Mouse (Mus musculus): ENCODE results near the gene Rbm33. TPM values are rescaled to one million over a fixed set of nuclear protein-coding genes. Genes with fewer than 3 reads are reported as not detected.

The Rbm33 gene
- polyA plus RNA-seq, 1 experiment from 2014 or later = 25.3 TPM

DNA sequence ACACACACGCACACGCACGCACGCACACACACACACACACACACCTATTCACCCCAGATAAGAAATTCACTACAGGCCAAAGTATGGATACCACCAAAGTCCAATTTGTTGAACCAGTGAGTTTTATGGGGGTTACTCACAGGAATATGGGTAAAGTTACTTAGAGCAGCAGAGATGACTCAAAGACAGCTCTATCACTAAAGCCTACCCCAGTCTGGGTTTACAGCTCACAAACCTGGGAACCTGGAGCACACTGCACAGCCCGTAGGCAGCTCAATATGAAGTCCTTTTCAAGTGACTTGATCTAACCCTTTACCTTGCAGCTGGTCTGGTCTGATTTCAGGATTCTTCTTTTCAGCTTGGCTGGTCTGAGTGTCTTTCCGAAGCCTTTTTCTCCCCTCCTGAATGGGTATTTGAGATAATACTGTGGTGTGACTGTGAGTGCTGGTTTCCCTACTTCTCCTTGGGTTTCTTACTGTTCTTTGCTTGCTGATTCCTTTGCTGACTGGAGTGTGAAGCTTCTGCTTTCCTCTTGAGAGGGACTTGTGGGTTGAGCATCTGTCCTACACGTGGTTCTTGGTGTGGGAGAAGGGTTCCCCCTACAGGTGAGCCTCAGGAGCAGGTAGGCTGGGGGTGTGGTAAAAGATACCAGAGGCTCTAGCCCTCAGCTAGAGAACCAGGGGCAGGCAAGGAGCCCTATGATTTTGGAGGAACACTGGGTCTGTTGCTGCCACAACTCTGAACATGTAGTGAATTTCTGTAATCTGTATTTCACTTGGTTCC lies 12.3 kb downstream of the Rbm33 start:
- Histone ChIP-seq H3K9ac (replicated peaks) (no peak overlapping the region), H3K27ac (replicated peaks) (no peak overlapping the region), H3K4me1 (0 out of 2 replicates have a peak, but pooled peaks cover 4% of the 10 kb centered on the region), H3K27me3 (no peaks in the 10 kb centered on the region), H3K4me3 (no peak overlapping the region), H3K36me3 (peaks cover 26% of the 10 kb centered on the region), H3K4me2 (replicated peaks) (no peak overlapping the region), H3K9me3 (no peaks in the 10 kb centered on the region)
- 71% methylated on average over 7 of the region's 7 CpGs for WGBS
- ATAC-seq (ENCODE audit: low FRiP score, low read depth) = no peak

GRCm38 (mm10) chr5:28333731-28334130 lies 16.8 kb downstream of the Rbm33 start:
- Histone ChIP-seq H3K9me3 (no peaks in the 10 kb centered on the region), H3K4me3 (no peak overlapping the region), H3K27ac (replicated peaks) (no peak overlapping the region), H3K9ac (replicated peaks) (no peak overlapping the region), H3K36me3 (peaks cover 60% of the 10 kb centered on the region), H3K27me3 (no peaks in the 10 kb centered on the region), H3K4me1 (no peaks in the 10 kb centered on the region), H3K4me2 (replicated peaks) (no peak overlapping the region)
- no peak for ATAC-seq (ENCODE audit: low FRiP score, low read depth)
- WGBS = 91% methylated on average over 2 of the region's 2 CpGs

- Histone ChIP-seq H3K27me3 (no peaks in the 10 kb centered on the region), H3K36me3 (peaks cover 48% of the 10 kb centered on the region)
- ATAC-seq (ENCODE audit: low FRiP score, low read depth) = no peak
Observed at GRCm38 (mm10) chr5:28351857-28352513, 35.1 kb downstream of the Rbm33 start.

DNA sequence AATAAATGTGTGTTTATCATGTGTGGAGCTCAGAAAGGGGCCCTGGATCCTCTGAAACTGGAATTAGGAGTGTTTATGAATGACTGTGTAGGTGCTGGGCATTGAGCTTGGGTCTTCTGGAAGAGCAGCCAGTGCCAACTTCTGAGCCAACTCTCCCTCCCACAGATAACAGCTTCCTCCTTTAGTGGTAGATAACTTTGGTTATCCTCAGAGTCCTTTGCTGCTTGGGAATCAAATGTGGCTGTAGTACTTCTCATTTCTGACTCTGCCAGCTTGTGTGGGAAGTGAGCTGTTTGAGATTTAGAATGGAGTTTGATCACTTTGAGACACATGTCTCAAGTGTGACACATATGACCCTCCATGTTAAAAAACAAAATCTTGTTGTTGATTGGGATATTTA lies 38.7 kb downstream of the Rbm33 start:
- Histone ChIP-seq H3K27me3 (no peaks in the 10 kb centered on the region), H3K9ac (replicated peaks) (no peak overlapping the region), H3K36me3 (peaks cover 59% of the 10 kb centered on the region), H3K4me2 (replicated peaks) (no peak overlapping the region), H3K9me3 (no peaks in the 10 kb centered on the region), H3K27ac (replicated peaks) (no peak overlapping the region), H3K4me1 (no peaks in the 10 kb centered on the region), H3K4me3 (no peak overlapping the region)
- no peak for ATAC-seq (ENCODE audit: low FRiP score, low read depth)

More at GRCm38 (mm10) chr5:28351857-28352513, 35.1 kb downstream of the Rbm33 start:
- no peak overlapping the region for H3K9ac ChIP-seq (replicated peaks)
- no peak overlapping the region for H3K27ac ChIP-seq (replicated peaks)
- no peak overlapping the region for H3K4me2 ChIP-seq (replicated peaks)
- H3K4me3 ChIP-seq = no peak overlapping the region
- no peaks in the 10 kb centered on the region for H3K4me1 ChIP-seq
- no peaks in the 10 kb centered on the region for H3K9me3 ChIP-seq

GRCm38 (mm10) chr5:28360745-28361144 lies 43.8 kb downstream of the Rbm33 start:
- no peaks in the 10 kb centered on the region for H3K9me3 ChIP-seq
- H3K27me3 ChIP-seq = no peaks in the 10 kb centered on the region
- ATAC-seq (ENCODE audit: low FRiP score, low read depth) = no peak
- H3K27ac ChIP-seq (replicated peaks) = no peak overlapping the region
- 90% methylated on average over 2 of the region's 2 CpGs for WGBS
- no peaks in the 10 kb centered on the region for H3K4me1 ChIP-seq
- H3K4me2 ChIP-seq (replicated peaks) = no peak overlapping the region
- H3K4me3 ChIP-seq = no peak overlapping the region
- H3K36me3 ChIP-seq = peaks cover 81% of the 10 kb centered on the region
- no peak overlapping the region for H3K9ac ChIP-seq (replicated peaks)

DNA sequence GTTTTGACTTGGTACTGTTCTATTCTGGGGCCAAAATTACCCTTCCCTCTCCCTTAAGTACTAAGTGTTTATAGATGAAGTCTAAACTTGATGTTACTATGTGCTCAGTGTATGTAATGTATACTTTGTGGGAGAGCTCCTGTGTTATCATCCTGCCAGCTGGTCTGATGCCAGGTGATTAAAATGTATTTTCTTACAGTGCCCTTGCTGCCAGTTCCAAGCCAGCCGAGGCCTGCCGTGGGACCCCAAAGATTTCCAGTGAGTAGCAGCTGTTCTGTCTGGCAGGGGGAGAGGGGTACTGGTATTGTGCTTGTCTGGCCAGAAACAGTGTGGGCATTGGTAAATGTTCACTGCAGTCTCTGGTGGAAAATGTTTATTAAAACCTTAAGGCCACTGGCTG lies 51.1 kb downstream of the Rbm33 start:
- Histone ChIP-seq H3K4me2 (replicated peaks) (no peak overlapping the region), H3K36me3 (peaks cover 63% of the 10 kb centered on the region), H3K4me3 (no peak overlapping the region), H3K27ac (replicated peaks) (0 out of 2 replicates have a peak overlapping the region, but pooled peaks have one; percentile 46), H3K4me1 (0 out of 2 replicates have a peak, but pooled peaks cover 2% of the 10 kb centered on the region), H3K27me3 (no peaks in the 10 kb centered on the region), H3K9ac (replicated peaks) (no peak overlapping the region), H3K9me3 (no peaks in the 10 kb centered on the region)
- ATAC-seq (ENCODE audit: low FRiP score, low read depth) = no peak
- 82% methylated on average over 2 of the region's 2 CpGs for WGBS

DNA sequence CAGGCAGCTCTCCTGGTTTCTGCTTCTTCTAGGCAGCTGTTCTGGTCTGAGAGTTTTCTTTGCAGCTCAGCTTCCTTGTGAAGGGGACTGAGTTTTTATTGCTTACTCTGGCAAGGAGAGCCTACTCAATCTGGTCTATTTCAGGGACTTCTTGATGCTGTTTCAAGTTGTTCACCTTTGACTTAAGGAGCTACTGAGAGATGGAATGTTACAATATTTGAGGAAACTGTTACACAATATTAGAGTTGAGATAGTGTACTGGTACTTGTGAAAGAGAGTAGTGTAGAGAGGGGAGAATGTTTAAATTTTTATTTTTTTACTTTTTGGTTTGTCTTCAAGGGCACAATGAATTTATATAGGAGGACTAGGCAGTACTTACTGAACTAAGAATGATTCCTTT lies 53.9 kb downstream of the Rbm33 start:
- ATAC-seq (ENCODE audit: low FRiP score, low read depth) = no peak
- Histone ChIP-seq H3K36me3 (peaks cover 36% of the 10 kb centered on the region), H3K4me2 (replicated peaks) (no peak overlapping the region), H3K27me3 (no peaks in the 10 kb centered on the region), H3K9me3 (no peaks in the 10 kb centered on the region), H3K4me3 (no peak overlapping the region), H3K9ac (replicated peaks) (no peak overlapping the region), H3K27ac (replicated peaks) (no peak overlapping the region), H3K4me1 (peaks cover 10% of the 10 kb centered on the region; the same call in 1 of the 2 replicates)

DNA sequence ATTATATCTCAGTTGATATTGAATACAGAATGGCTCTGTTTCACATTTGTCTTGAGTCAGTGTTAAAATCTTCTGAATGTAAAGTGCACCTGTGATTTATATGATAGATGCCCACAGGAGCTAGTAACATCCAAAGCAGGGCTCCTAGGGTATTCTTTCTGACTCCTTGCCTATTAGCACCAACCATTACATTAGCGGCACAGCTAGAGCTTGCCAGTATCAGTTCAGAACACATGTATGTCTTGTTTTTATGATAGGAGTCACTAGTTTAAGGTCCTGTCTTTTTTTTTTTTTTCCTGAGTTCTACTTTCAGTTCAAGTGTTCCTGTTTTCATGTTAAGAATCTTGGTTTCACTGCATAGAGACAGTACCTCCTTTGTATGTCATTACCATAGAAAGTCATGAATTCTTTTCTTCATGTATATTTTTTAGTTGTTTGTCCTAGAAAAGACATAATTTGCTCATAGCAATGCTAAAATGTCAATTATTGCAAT lies 55.3 kb downstream of the Rbm33 start:
- ATAC-seq (ENCODE audit: low FRiP score, low read depth) = no peak
- Histone ChIP-seq H3K27ac (replicated peaks) (no peak overlapping the region), H3K4me3 (no peak overlapping the region), H3K4me2 (replicated peaks) (no peak overlapping the region), H3K36me3 (peaks cover 28% of the 10 kb centered on the region), H3K9me3 (no peaks in the 10 kb centered on the region), H3K9ac (replicated peaks) (no peak overlapping the region), H3K4me1 (peaks cover 10% of the 10 kb centered on the region; the same call in 1 of the 2 replicates), H3K27me3 (no peaks in the 10 kb centered on the region)
- 97% methylated on average over 1 of the region's 1 CpGs for WGBS

- H3K4me2 ChIP-seq (replicated peaks) = no peak overlapping the region
- 85% methylated on average over 2 of the region's 2 CpGs for WGBS
- ATAC-seq (ENCODE audit: low FRiP score, low read depth) = no peak
Observed at GRCm38 (mm10) chr5:28373498-28374427, 56.8 kb downstream of the Rbm33 start.

DNA sequence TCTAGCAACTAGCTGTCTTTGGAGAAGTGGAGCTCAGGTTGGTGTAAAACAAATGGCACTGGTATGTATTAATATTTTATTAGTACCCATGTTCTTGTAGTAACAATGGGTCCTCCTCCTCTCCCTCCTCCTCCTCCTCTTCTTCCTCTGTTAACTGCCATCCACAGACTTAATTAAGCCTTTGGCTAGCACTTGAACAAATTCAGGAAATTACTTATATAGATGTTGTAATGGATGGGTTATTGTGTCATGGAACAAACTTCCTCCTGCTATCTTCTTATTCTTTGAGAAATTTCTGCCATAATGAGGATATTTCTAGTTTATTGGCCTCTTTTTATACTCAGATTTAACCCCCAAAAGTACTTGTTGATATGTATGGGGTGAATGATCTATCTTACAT lies 60.4 kb downstream of the Rbm33 start:
- H3K27me3 ChIP-seq = no peaks in the 10 kb centered on the region
- no peak overlapping the region for H3K4me2 ChIP-seq (replicated peaks)
- H3K4me1 ChIP-seq = peaks cover 8% of the 10 kb centered on the region; the same call in 1 of the 2 replicates
- ATAC-seq (ENCODE audit: low FRiP score, low read depth) = no peak
- H3K9me3 ChIP-seq = no peaks in the 10 kb centered on the region
- no peak overlapping the region for H3K27ac ChIP-seq (replicated peaks)
- peaks cover 20% of the 10 kb centered on the region; the same call in 1 of the 2 replicates for H3K36me3 ChIP-seq
- H3K9ac ChIP-seq (replicated peaks) = no peak overlapping the region
- H3K4me3 ChIP-seq = no peak overlapping the region

More at GRCm38 (mm10) chr5:28373498-28374427, 56.8 kb downstream of the Rbm33 start:
- Histone ChIP-seq H3K9ac (replicated peaks) (no peak overlapping the region), H3K4me3 (no peak overlapping the region), H3K27ac (replicated peaks) (peak overlapping the region; percentile 58; the same call in 1 of the 2 replicates), H3K9me3 (no peaks in the 10 kb centered on the region), H3K4me1 (peaks cover 8% of the 10 kb centered on the region; the same call in 1 of the 2 replicates), H3K27me3 (no peaks in the 10 kb centered on the region), H3K36me3 (peaks cover 21% of the 10 kb centered on the region; the same call in 1 of the 2 replicates)

DNA sequence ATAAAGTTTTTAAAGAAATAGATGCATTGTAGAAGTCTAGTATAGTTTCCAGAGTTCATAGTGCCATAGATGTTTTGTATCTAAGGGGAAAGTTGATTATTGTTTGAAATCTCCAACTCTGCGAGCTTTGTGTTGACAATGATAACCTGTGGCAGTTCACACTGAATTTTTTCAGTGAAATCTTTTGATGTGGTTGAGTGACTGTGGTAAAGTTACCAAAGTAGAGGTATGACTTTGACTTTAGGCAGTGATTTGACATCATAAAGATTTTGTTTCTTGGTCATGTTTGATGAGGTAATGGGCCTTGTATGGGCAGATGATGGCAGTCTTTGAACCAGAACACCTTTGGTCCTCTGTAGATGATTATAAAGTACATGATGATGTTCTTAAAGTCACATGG lies 65.4 kb downstream of the Rbm33 start:
- Histone ChIP-seq H3K27me3 (no peaks in the 10 kb centered on the region), H3K9me3 (no peaks in the 10 kb centered on the region), H3K36me3 (peaks cover 28% of the 10 kb centered on the region), H3K9ac (replicated peaks) (no peak overlapping the region), H3K4me2 (replicated peaks) (no peak overlapping the region), H3K27ac (replicated peaks) (no peak overlapping the region), H3K4me3 (no peak overlapping the region), H3K4me1 (no peaks in the 10 kb centered on the region)
- 94% methylated on average over 1 of the region's 1 CpGs for WGBS
- ATAC-seq (ENCODE audit: low FRiP score, low read depth) = no peak
